Mouse (Mus musculus) adrenal gland, adult 18-20 months (tissue): ENCODE data around the gene Tex14. TPM values are rescaled to one million over a fixed set of nuclear protein-coding genes. Genes with fewer than 3 reads are reported as not detected.
"Not testable (repeated sequence)": the region's sequence is repeated elsewhere in the genome, so short reads cannot be mapped to it uniquely, and the experiment has no call there.

Experiments
- DNase-seq, 2 experiments: peaks; one replicate each; pipeline ENCODE4 v3.0.0; 2021 to 2022; ENCODE audit warnings: low spot score in 2 of 2
- long read RNA-seq, 2 experiments: library from polyadenylated mRNA; stranded (forward); transcript quantifications; one replicate each; pipeline ENCODE4 v2.0.0; 2021
- total RNA-seq, 2 experiments: library from RNA; stranded (reverse); gene quantifications; 1 replicate in 1 of 2; 2 replicates in 1 of 2; pipeline ENCODE4 v1.2.3; 2021

Gene Tex14
- under 1 TPM; 0.07 to 0.26 TPM for total RNA-seq
- long read RNA-seq, experiment 1 = 0 reads
- long read RNA-seq, experiment 2 = 0 reads

- DNase-seq = peak; percentile 12 to 35
Measured at GRCm38 (mm10) chr11:87404876-87405275, at the start of gene Tex14, which contains the start of gene Rad51c. Tex14 (plus strand) TSS chr11:87405065. Rad51c (minus strand) TSS chr11:87404954.

- peak in 1 of 2 experiments; percentile 31 for DNase-seq
Measured at GRCm38 (mm10) chr11:87357317-87358300, 47.3 kb upstream of the Tex14 start.

GRCm38 (mm10) chr11:87358331-87359261 lies 46.3 kb upstream of the Tex14 start, which contains the start of gene Ppm1e:
Ppm1e (minus strand) TSS chr11:87359023.
- DNase-seq = peak; percentile 73 to 81

DNA sequence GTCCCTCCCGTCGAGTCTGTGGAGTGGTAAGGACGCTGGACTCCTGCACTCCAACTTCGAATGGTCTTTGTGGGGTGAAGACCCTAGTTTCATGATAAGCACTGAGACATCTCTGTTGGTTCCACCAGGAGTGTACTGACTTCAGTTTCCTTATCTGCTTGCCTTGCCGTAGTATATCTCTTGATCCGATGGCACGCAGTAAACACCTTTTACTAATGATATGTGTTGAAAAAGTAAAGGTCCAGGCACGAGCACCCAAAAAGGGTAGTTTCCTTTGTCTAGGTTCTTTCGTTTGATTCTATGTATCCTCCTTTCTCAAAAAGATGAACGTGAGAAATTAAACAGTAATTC lies 45.6 kb upstream of the Tex14 start:
- DNase-seq = no peak

GRCm38 (mm10) chr11:87365120-87365519 lies 39.7 kb upstream of the Tex14 start:
- DNase-seq = no peak

DNA sequence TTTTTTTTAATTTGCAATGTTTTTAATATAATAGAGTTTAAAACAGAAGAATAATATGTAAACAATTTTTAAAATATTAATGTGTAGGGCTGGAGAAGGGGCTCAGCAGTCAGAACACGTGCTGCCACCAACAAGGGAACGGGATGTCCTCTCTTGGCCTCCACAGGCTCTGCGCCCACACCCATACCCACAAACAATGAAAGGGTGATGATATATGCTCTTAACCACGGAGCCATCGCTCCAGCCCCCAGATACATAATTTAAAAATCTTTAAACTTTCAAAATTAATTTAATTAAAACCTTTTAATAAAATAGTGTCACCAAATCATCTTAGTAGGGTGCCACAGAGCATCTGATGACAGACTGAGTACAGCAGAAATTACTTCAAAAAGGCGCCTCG lies 37.8 kb upstream of the Tex14 start:
- DNase-seq = no peak

DNA sequence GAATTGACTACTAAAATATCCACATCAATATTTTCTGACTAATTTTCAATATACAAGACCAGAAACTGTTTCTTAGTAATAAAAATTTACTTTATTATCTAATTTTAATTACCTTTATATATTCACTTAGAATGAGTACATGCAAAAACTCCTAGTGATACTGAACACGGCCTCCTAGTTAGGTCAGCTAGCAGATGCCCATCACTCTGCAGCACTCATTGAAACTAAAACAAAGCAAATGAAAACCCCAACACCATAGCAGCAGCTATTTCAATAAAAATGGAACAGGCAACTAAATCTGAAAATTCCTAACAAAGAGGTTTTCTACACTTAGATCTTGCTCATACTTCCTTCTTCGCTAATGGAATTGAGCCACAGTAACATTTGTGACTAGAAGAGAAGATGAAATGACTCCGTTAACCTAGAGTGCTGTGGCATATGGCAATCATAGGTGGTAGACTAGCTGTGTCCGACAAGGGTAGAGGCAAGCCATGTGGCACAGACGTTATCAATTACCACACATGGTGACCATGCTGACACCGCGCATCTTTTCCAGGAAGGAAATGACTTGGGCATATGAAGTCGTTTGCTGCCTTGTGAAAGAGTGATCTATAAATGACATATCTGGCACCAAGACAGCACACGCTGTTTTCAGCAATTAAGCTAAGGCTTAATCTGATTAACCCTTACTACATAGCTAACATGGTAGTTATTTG lies 36.8 kb upstream of the Tex14 start:
- DNase-seq = no peak

DNA sequence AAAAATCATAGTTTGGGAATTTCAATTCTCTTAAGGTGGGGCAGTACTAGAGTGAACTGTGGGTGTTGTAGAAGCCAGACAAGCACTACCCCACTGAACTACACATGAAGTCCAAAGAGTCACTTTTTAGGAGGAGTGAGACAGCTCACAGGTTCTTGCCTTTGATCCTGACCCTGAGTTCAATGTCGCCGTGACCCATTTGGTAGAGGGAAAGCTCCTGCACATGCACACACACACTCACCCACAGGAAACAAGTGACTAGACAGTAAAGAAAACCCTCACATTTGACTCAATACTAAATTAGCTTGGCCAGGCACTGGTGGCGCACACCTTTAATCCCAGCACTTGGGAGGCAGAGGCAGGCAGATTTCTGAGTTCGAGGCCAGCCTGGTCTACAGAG lies 20.3 kb upstream of the Tex14 start:
- DNase-seq = peak in 1 of 2 experiments; percentile 5

- DNase-seq = no peak
Measured at GRCm38 (mm10) chr11:87385676-87386075, 19.2 kb upstream of the Tex14 start.

GRCm38 (mm10) chr11:87393855-87394254 lies 11.0 kb upstream of the Tex14 start:
- DNase-seq = peak in 1 of 2 experiments; percentile 22

DNA sequence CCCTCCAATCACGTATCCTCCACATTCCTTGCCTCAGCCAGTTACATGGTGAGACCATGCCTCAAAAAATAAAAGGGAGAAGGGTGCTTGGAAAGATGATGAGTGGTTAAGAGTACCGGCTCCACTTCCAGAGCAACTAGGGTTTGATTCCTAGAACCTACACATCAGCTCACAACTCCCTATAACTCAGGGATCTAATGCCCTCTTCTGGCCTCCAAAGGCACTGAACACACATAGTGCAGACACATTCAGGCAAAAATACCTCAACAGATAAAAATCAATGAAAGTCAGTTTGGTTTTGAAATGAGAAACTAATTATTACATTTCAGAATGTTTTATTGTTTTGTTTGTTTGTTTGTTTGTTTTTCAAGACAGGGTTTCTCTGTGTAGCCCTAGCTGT lies 6.5 kb upstream of the Tex14 start:
- no peak for DNase-seq

GRCm38 (mm10) chr11:87404111-87404853 lies 583 bp upstream of the Tex14 start:
- DNase-seq = peak; percentile 99

- DNase-seq = not testable (repeated sequence)
Measured at GRCm38 (mm10) chr11:87413412-87413811, 8.5 kb downstream of the Tex14 start.

GRCm38 (mm10) chr11:87416120-87416519 lies 11.3 kb downstream of the Tex14 start:
- DNase-seq = no peak

GRCm38 (mm10) chr11:87420861-87421260 lies 16.0 kb downstream of the Tex14 start:
- no peak for DNase-seq

DNA sequence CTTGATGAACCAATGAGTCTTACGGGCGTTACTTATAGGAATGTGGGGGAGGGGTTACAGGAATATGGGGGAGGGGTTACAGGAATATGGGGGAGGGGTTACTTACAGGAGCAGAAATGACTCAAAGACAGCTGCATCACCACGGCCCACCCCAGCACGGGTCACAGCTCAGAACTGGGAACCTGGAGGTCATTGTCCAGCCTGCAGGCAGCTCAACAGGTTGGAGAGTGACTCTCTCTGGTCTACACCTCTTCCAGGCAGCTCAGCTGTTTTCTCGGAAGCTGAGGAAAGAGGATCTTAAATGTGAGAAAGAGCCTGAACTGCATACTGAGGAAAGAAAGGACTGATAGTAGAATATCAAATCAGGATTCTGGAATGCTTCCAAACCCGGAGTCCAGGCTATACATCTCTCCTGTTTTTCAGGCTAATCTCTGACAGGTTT lies 16.9 kb downstream of the Tex14 start:
- no peak for DNase-seq

GRCm38 (mm10) chr11:87422511-87423340 lies 17.9 kb downstream of the Tex14 start:
- peak; percentile 63 to 70 for DNase-seq

DNA sequence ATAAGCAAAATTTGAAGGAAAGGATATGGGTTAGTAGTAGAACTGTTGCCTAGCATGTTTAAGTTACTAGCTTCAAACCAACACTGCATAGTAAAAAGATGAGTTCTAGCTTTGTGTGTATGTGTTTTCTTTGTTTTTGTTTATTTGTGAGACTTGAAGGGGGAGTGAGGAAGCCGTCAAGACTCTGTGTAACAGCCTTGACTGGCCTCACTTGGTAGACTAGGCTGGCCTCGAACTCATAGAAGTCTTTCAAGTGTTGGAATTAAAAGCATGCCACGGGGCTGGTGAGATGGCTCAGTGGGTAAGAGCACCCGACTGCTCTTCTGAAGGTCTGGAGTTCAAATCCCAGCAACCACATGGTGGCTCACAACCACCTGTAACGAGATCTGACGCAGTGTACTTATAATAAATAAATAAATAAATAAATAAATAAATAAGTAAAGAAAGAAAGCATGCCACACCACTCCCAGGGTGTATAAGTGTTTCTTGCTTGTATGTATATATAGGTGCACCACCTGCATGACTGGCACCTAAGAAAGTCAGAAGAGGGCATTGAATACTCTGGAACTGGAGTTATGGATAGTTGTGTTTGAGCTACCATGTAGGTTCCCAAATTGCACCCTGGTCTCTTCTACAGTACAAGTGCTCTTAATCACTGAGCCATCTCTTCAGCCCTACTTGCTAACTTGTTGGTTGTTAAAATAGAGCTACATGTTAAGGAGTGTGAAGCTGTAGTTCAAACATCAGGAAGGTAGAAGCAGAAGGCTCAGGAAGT lies 18.9 kb downstream of the Tex14 start:
- no peak for DNase-seq
